Mouse (Mus musculus): ENCODE results near the gene Prr18.
"Not testable (repeated sequence)": the region's sequence is repeated elsewhere in the genome, so short reads cannot be mapped to it uniquely, and the experiment has no call there.

Prr18 gene

DNA sequence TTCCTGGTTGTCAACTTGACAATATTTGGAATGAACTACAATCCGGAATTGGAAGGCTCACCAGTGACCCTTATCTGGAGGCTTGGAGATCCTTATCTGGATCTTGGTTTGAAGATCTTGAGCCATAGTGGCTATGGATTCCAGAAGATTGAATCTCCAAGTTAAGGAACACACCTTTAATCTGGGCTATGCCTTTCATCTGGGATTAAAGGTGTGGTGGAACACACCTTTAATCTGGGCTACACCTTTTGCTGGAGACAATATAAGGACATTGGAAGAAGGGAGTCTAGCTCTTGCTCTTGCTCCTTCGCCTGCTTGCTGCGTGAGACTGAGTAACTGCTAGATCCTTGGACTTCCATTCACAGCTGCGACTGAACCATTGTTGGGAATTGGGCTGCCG lies at the start of gene Prr18:
Gene Prr18 (plus strand): TSS at position 301 of the 400 bp plus-strand sequence.
- in situ Hi-C loops (cut with MboI, MseI): not testable (repeated sequence)

DNA sequence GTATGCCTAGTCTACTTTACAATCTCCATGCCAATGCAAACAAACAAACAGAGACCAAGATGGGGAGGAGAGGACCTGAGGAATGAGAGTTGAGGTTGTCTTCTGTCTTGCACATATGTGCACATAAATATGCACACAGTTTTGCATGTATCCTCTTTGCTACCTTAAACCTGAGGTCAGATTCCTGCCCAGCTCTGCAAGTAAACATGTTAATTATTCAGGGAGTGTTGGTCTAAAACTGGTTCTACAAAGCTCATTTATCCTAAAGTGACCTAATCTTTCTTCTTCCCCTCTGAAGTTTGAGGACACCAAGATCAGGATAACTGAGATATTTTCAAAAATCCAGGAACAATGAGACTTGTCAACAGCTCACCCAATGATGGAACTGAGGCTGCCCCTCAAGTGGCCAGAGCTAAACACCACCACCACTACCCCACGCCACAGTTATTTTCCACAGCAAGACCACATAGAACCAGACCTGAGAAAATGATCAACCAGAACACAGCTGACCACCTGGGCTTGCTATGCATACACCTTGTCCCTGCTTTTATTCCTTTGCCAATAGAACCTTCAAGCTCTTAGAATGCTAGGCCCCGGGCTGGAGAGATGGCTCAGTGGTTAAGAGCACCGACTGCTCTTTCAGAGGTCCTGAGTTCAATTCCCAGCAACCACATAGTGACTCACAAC lies 47.1 kb upstream of the Prr18 start:
- in situ Hi-C loops (cut with MboI, MseI): no loop called here

DNA sequence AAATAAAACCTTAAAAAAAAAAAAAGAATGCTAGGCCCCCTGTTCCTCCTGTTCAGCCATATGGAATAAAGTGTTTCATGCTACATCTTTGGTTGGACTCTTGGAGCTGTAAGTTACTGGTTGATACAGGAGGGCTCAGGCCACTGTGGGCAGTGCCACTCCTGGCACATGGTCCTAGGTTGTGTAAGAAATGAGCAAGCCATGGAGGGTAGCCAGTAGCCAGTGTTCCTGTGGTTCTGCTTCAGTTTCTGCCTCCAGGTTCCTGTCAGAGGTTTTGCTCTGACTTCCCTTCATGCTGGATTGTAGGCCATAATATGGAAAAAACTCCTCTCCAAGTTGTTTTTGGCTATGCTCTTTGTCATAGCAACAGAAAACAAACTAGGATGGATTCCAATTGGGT lies 46.5 kb upstream of the Prr18 start:
- in situ Hi-C loops (cut with MboI, MseI): no loop called here

DNA sequence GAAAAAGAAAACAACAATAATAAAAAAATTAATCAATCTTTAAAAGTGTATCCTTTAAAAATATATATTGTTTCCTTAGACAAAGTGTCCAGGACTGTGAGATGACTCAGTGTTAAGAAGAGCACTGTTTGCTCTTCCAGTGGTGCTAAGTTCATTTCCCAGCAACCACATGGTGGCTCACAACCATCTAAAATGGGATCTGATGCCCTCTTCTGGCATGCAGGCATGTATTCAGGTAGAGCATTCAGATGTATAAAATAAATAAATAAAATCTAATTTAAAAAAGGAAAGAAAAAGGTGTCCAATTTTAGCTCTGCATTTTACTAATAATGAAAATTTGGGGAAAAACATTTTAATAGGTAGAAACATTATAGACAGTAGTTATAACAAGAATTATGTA lies 41.4 kb upstream of the Prr18 start:
- in situ Hi-C loops (cut with MboI, MseI): no loop called here

DNA sequence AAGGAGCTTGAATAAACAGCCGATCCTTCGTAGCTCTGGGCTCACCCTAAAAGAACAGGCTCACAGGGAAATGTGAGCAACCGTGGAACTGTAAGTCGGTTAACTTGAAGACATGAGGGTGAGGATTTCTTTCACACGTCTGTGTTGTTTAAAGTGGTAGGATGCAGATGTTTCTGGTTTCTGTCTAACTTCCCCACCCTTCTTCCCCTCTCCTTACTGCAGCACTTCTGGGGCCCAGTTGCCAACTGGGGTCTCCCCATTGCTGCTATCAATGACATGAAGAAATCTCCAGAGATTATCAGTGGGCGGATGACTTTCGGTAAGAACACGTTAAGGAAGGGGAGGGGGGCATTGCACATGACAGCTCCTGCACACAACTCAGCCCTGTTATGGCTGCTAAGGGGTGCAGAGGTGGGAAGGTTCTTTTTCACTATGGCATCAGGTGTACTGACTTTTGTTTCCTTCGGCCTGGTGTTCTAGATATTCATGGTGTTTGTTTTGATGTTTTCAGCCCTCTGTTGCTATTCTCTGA lies 40.9 kb upstream of the Prr18 start:
- in situ Hi-C loops (cut with MboI, MseI): no loop called here

DNA sequence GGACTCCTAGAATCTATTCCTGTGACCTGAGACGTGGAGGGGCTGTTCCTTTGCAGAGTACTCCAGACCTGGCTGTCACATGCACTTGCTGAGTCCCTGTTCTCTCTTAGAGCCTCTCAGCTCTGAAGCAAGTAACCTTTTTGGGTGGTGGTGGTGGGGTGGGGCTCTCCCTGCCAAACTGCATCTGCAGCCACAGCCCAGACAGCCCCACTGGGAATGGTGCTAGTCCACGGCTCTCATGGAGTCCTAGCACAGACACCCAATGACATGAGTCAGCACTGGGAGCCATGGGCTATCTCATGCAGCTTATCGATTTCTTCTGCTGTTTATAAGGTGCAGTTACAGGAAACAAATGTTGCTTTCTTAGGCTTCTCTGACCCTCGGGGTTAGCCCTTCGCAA lies 39.5 kb upstream of the Prr18 start:
- in situ Hi-C loops (cut with MboI, MseI): no loop called here

DNA sequence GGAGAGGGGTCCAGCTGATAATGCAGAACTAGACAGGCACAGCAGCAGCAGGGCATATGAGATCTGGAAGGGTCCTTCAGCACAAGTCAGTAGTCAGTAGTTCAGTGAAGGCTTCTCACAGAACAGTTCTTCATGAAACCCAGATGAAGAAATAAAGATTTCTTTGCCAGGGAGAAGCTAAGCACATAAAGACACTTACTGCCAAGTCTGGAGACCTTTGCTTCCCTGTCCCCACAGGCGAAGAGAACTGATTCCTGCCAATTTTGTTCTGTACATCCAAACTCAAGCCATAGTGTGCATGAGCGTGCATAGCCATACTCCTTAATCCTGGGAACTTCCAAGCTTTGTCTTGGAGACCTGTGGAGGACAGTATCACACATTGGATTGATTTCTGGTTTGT lies 39.0 kb upstream of the Prr18 start:
- in situ Hi-C loops (cut with MboI, MseI): no loop called here

DNA sequence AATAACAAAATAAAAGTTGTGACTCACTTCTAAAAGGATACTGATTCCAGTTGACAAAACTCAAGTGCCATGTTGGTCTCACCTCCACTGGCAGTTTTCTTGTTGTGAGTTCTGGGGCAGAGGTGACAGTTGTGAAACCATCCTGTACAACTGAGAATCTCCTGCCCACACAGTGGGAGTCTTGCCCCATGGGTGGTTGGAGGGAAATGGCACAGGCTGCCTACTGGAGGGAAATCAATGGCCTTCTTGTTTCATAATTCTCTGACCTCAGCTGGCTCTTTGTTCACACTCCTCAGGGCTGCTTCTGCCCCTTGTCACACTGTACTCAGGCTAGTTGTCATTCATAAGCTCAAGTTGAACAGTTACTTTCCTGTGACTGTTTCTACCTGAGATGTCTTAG lies 37.7 kb upstream of the Prr18 start:
- in situ Hi-C loops (cut with MboI, MseI): no loop called here

DNA sequence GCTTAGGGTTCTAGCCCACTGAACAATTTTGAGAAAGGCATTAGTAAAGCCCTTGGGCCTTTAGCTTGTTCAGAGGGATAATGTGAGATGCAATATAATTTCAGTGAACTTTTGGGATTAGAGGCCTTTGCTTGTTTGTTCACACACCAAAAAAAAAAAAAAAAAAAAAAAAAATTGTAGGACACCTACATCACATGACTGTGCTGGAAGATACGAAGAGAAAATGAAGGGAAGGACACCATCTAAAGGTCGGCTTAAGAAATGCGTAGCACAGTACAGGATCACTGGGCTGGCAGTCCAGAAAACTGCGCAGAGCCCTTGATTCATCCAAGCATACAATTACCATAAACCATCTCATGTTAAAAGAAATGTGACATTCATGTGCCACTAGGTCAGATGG lies 35.7 kb upstream of the Prr18 start:
- in situ Hi-C loops (cut with MboI, MseI): no loop called here

DNA sequence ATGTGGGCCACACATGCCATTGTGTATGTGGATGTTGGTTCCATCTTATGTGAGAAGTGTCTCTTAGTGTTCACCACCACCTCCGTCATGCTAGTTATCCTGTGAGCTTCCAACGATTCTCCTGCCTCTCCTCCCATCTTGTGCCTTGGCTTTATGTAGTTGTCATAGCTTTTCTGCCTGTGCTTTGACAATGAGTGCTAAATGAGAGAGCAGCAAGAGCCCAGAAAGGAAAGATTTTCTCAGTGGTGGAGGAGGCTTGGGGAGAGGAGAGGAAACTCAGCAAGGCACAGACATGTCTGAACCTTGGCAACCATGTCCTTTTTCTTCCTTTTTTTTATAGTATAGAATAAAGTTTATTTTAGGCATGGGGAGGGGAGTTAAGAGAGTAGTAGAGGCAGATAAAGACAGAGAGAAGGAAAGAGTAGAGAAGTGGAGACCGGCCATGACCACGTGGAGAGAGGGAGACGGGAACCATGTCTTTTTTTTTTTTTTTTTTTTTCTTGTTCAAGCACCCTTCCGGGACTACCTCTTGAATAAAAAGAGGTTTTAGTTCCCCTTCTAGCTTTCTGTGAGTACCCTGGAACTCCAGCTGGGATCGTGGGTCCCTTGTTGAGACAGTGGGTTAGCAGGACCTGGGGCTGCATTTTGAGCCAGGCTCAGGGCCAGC lies 34.4 kb upstream of the Prr18 start:
- in situ Hi-C loops (cut with MboI, MseI): no loop called here

DNA sequence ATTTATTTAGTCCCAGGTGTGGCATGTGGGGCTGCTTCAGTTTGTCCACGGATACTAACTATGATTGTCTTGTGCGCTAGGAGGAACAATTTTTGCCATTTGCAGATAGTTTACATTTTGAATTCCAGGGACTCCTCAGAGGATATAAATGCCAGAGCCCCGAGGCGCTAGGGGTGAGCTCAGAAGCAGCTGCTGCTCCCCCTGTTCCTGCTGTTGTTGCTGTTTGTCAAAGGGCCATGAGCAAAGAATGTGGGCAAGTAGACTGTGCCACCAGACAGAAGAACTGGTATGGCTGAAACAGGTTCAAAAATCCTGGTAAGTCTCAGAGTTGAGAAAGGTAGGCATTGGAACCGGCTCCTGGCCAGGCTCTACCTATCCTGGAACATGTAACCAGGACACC lies 33.6 kb upstream of the Prr18 start:
- in situ Hi-C loops (cut with MboI, MseI): no loop called here

DNA sequence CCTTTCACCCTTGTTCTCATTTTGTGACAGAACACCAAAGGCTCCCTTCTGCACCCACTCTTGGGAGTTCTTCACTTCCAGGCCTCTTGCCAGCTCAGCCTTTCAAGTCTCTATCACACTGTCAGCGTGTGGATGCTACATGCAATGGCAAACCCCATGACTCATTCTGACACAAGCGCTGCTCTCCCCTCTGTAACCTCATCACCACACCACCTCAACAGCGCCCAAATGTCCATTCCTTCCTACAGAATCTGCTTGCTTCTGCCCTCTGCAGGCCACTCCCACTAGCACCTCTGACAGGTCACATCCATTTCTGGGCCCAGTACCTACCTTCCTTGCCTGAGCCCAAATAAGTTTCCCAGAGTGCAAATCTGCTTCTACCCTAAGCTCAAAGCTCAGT lies 31.5 kb upstream of the Prr18 start:
- in situ Hi-C loops (cut with MboI, MseI): loop anchor here (5.0 kb wide), 2 partner anchors 48 to 98 kb away; no protein-coding TSS in a partner anchor

DNA sequence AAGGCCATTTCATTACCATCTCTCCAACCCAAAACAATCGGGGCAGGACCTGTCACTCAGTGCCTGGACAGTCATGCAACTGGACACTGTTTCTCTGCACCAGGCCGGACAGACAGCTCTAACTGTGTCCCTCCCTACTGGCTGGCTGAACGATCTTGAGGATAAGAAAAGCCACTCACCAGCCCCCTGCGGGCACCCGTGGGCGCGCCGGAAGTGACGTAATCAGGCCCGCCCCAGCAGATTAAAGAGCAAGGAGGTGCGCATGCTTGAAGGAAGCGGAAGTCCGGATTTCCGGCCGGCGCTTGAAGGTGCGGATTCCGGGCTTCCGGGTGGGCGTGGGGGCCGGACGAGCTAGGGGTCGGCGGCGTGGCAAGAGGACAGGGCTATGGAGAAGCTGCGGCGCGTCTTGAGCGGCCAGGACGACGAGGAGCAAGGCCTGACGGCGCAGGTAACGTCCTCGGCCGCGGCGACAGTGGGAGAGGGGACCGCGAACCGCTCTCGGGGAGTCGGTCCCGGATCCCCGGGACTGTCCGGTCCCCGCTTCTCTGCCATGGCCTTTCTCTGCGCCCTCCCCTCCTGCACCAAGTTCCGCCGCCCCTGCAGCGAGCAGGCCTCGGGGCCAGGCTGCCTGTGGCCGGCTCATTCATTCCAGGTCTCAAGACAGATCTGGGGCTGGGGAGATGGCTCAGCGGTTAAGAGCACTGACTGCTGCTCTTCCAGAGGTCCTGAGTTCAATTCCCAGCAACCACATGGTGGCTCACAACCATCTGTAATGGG lies 26.2 kb upstream of the Prr18 start, which contains the start of gene Sft2d1:
Gene Sft2d1 (plus strand): TSS at position 265 of the 777 bp plus-strand sequence.
- in situ Hi-C loops (cut with MboI, MseI): no loop called here

DNA sequence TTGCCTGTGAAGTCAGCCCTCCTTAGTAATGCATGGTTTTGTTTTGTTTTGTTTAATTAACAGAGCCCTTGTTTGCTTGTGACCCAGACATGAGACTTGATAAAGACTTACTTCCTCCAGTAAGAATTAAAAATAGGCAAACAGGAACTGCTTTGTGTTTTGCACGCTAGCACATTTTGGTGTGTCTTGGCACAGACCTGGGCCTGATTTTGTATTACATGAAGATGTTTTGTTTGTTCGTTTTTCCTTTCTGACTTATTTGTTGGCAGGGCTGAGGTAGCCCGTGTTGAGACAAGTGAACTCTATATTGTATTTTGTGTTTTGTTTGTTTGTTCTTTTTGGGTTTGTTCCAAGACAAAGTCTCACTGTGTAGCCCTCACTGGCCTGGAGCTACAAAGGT lies 25.5 kb upstream of the Prr18 start:
- in situ Hi-C loops (cut with MboI, MseI): no loop called here

DNA sequence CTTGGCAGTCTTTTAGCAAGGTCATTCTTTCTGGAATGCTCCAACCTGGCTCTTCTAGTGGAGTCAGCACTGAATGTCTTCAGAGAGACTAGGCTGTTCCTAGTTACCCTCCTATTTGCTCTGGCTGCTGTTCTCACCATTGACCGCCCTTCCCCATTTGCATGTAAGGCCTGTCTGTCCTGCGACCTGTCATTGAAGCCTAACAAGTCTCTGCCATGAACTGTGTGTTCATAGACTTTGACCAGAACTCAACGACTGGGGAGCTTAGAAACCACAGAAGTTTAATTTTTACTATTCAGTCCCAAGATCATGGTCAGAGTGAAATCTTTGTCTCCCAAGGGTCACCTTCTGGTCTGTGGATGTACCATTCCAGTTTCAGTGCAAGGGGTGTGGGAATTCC lies 23.3 kb upstream of the Prr18 start:
- in situ Hi-C loops (cut with MboI, MseI): no loop called here

DNA sequence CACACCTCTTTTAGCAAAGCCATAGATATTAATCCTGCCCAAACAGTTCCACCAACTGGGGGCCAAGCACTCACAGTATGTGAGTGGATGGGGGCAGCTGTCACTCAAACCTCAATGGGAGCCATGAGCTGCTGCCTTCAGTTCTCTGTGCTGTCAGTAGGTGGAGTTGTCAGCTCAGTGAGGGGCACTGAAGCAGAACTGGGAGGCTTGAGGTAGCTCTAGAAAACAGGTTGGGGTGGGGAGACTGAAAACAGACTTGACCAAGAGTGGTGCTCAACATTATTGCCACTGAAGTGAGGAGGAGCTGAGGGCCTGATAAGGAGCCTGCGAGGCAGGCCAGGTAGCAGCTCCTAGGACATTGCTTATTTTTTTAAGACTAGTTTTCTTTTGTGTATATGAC lies 21.0 kb upstream of the Prr18 start:
- in situ Hi-C loops (cut with MboI, MseI): no loop called here

DNA sequence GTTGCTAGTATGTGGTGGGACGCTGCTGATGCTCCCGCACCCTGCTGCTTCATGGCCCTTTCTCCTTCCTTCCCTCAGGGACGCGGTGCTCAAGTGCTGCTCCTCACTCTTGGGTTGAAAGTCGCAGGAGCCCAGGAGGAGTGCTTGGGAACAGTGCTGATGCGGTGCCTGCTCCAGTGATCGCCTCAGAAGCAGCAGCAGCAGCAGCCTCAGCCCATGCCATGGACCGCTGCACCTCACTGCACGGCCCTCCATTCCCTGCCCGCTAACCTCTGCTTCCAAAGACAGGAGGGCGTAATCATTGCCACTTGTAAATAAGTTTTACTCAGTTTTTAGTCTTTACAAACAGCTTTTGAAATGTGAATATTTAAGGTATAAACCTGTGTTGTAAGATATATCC lies 10.4 kb upstream of the Prr18 start:
- in situ Hi-C loops (cut with MboI, MseI): loop anchor here in 1 of 2 experiments (5.0 kb wide), 1 partner anchor 45 kb away; no protein-coding TSS in a partner anchor

DNA sequence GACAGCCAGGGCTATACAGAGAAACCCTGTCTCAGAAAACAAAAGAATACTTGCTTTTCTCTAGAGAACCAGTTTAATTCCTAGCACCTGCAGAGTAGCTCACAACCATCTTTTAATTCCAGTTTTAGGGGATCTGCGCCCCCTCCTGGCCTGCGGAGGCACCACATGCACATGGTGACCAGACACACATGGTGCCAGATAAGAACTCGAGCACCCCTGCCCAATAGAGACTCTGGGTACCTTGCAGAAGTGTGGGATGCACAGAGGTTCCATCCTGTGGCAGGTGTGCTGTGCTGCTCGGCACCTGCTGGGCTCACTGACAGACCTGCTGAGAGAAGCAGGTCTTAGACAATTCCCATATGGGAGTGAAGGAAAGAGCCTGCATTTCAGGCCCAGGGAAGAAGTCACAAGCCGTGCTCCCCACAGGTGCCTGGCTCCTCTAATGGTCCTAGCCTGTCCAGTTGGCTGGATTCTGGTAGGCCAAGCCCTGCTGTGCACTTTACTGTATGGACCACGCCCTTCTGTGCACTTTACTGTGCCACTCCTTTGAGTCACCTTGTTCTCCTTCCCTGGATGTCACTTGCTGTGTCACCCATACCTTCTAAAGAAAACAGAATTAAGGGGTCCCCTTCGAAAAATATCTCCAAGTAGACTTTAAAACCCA lies 8.6 kb upstream of the Prr18 start:
- in situ Hi-C loops (cut with MboI, MseI): loop anchor here in 1 of 2 experiments (5.0 kb wide), 1 partner anchor 44 kb away; no protein-coding TSS in a partner anchor

DNA sequence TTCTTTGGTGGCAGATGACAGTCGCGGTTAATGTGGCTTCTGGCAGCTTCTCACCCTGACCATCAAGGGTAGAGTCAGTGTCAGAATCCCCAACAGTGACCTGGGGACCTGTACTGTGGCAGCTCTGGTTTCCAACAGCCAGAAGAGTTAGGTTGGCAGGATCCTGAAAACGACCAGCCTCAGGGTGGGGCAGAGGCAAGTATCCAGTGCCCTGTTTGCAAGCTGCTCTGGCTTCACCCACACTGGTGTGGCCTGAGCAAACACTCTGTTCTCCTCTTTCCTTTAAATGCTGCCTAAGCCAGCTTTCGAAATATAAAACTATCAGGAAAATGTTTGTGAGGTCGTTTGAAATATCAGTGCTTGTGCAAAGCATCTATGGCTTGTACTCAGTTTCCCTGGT lies 6.7 kb upstream of the Prr18 start:
- in situ Hi-C loops (cut with MboI, MseI): no loop called here

DNA sequence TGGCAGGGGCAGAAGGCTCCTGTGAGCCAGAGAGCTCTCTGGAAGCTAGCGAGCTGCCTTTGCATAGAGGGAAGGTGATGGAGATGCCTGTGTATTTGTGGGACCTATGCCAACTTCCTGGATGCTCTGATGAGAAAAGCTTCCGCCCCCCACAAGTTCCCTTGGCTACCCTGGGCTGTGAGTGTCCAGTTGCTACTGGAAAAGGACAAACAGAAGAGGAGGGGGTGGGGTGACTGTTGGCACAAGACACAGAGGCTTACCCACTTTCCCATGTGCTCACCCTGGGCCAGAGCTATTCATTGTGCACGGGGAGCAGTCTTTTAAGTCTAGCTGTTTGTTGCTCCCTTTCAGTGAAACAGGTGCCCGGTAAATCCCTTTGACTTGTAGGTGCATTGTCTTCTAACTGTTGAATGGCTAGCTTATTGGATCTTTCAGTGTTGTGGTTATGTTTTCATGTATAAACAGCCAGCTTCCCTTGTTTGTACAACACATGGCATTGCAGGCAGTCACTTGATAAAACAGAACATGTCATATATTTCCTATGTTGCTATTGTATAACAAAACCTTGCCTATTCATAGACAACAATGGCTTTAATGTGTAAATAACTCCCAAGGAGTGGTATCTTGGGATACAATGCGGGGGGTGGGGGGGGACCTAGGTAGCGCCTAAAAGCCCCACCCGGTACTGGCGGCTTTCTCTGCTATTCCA lies 2.6 kb downstream of the Prr18 start:
- in situ Hi-C loops (cut with MboI, MseI): no loop called here
